Mouse (Mus musculus) embryonic facial prominence, embryonic 10.5 days (tissue): Measurements from ENCODE around the gene Mosmo. TPM values are rescaled to one million over a fixed set of nuclear protein-coding genes. Genes with fewer than 3 reads are reported as not detected.

Experiments used
- DNase-seq: peaks from one replicate; pipeline ENCODE4 v3.0.0-alpha.2; 2017; ENCODE audit warnings: low spot score
- H3K27ac ChIP-seq: fragments of 300-500 bp; sonication (generic); replicated peaks from 2 replicates; pipeline ENCODE4 v1.5.1; 2016; ENCODE audit warnings: mild to moderate bottlenecking
- H3K27me3 ChIP-seq: fragments of 300-500 bp; sonication (generic); replicated peaks from 2 replicates; pipeline ENCODE4 v1.6.1; 2016; ENCODE audit warnings: low read depth, mild to moderate bottlenecking; ENCODE audit not compliant: poor library complexity, severe bottlenecking
- H3K36me3 ChIP-seq: fragments of 300-500 bp; sonication (generic); replicated peaks from 2 replicates; pipeline ENCODE4 v1.6.1; 2016; ENCODE audit warnings: mild to moderate bottlenecking, moderate library complexity
- H3K4me1 ChIP-seq: fragments of 300-500 bp; sonication (generic); 2 replicates; pipeline ENCODE4 v1.6.1; 2016
- H3K4me3 ChIP-seq: fragments of 300-500 bp; sonication (generic); 2 replicates; pipeline ENCODE4 v1.5.1; 2016; ENCODE audit warnings: mild to moderate bottlenecking, moderate library complexity
- H3K9me3 ChIP-seq: fragments of 300-500 bp; sonication (generic); 2 replicates; pipeline ENCODE4 v1.6.1; 2016; ENCODE audit warnings: mild to moderate bottlenecking
- WGBS: fragments of 180-500 bp; shearing (Covaris S2); methylation state at CpG from one replicate; pipeline ENCODE4 v1.1.7; 2016; 5-methylcytosine and 5-hydroxymethylcytosine counted together
- polyA plus RNA-seq: library from polyadenylated mRNA; unstranded; fragments of >200 nt; fragmentation: Nextera tagmentation; extraction: Ambion mirVana; gene quantifications from 2 replicates; pipeline ENCODE4 v1.2.1, GENCODE M21; 2016

Mosmo gene
- polyA plus RNA-seq, 1 experiment from 2014 or later: 15.1 TPM

- no peaks in the 10 kb centered on the region for H3K36me3 ChIP-seq
- no peak overlapping the region for H3K27ac ChIP-seq
- H3K27me3 ChIP-seq: no peaks in the 10 kb centered on the region
- no peak for DNase-seq
- 65% methylated on average over 8 of the region's 8 CpGs for WGBS
- H3K9me3 ChIP-seq: no peaks in the 10 kb centered on the region
- peaks cover 26% of the 10 kb centered on the region for H3K4me1 ChIP-seq
- H3K4me3 ChIP-seq: peak overlapping the region; percentile 95
These were observed 1.6 kb downstream of the Mosmo start for GRCm38 (mm10) chr7:120679023-120679422.

- 88% methylated on average over 4 of the region's 4 CpGs for WGBS
- no peaks in the 10 kb centered on the region for H3K9me3 ChIP-seq
- H3K36me3 ChIP-seq: no peaks in the 10 kb centered on the region
- H3K27me3 ChIP-seq: no peaks in the 10 kb centered on the region
- no peak overlapping the region for H3K27ac ChIP-seq
- no peak for DNase-seq
- H3K4me1 ChIP-seq: peaks cover 18% of the 10 kb centered on the region
- H3K4me3 ChIP-seq: no peak overlapping the region
These were observed 4.6 kb downstream of the Mosmo start for GRCm38 (mm10) chr7:120682002-120682401.

- H3K9me3 ChIP-seq: no peaks in the 10 kb centered on the region
- no peak for DNase-seq
- 89% methylated on average over 2 of the region's 2 CpGs for WGBS
These were observed 7.3 kb downstream of the Mosmo start for GRCm38 (mm10) chr7:120684731-120685161.

GRCm38 (mm10) chr7:120685227-120685626 lies 7.8 kb downstream of the Mosmo start:
- WGBS: 93% methylated on average over 6 of the region's 6 CpGs
- H3K9me3 ChIP-seq: no peaks in the 10 kb centered on the region
- no peak overlapping the region for H3K27ac ChIP-seq
- no peak overlapping the region for H3K4me3 ChIP-seq
- H3K4me1 ChIP-seq: no peaks in the 10 kb centered on the region
- H3K27me3 ChIP-seq: no peaks in the 10 kb centered on the region
- H3K36me3 ChIP-seq: peaks cover under 1% of the 10 kb centered on the region
- no peak for DNase-seq

More at GRCm38 (mm10) chr7:120684731-120685161, 7.3 kb downstream of the Mosmo start:
- Histone ChIP-seq H3K27me3 (no peaks in the 10 kb centered on the region), H3K36me3 (no peaks in the 10 kb centered on the region), H3K4me1 (no peaks in the 10 kb centered on the region), H3K4me3 (no peak overlapping the region), H3K27ac (no peak overlapping the region)

- Histone ChIP-seq H3K27me3 (no peaks in the 10 kb centered on the region), H3K36me3 (peaks cover 23% of the 10 kb centered on the region), H3K4me1 (peaks cover 4% of the 10 kb centered on the region; the same call in 1 of the 2 replicates), H3K27ac (no peak overlapping the region), H3K4me3 (no peak overlapping the region), H3K9me3 (no peaks in the 10 kb centered on the region)
- 65% methylated on average over 4 of the region's 4 CpGs for WGBS
- DNase-seq: no peak
These were observed 13.2 kb downstream of the Mosmo start for GRCm38 (mm10) chr7:120690634-120691033.

GRCm38 (mm10) chr7:120693831-120694375 lies 16.5 kb downstream of the Mosmo start:
- H3K27ac ChIP-seq: no peak overlapping the region
- peaks cover 4% of the 10 kb centered on the region; the same call in 1 of the 2 replicates for H3K4me1 ChIP-seq
- no peaks in the 10 kb centered on the region for H3K27me3 ChIP-seq
- no peaks in the 10 kb centered on the region for H3K9me3 ChIP-seq
- peaks cover 35% of the 10 kb centered on the region for H3K36me3 ChIP-seq
- WGBS: 95% methylated on average over 5 of the region's 5 CpGs
- DNase-seq: no peak
- no peak overlapping the region for H3K4me3 ChIP-seq

- Histone ChIP-seq H3K27me3 (no peaks in the 10 kb centered on the region), H3K9me3 (no peaks in the 10 kb centered on the region), H3K4me1 (peaks cover 4% of the 10 kb centered on the region; the same call in 1 of the 2 replicates), H3K36me3 (peaks cover 35% of the 10 kb centered on the region), H3K27ac (no peak overlapping the region), H3K4me3 (no peak overlapping the region)
- 34% methylated on average over 6 of the region's 6 CpGs for WGBS
- no peak for DNase-seq
These were observed 17.8 kb downstream of the Mosmo start for GRCm38 (mm10) chr7:120695196-120695595.

GRCm38 (mm10) chr7:120695641-120696040 lies 18.2 kb downstream of the Mosmo start:
- WGBS: 57% methylated on average over 1 of the region's 1 CpGs
- Histone ChIP-seq H3K9me3 (no peaks in the 10 kb centered on the region), H3K4me1 (peaks cover 4% of the 10 kb centered on the region; the same call in 1 of the 2 replicates), H3K4me3 (no peak overlapping the region), H3K36me3 (peaks cover 30% of the 10 kb centered on the region), H3K27me3 (no peaks in the 10 kb centered on the region), H3K27ac (no peak overlapping the region)
- DNase-seq: no peak

- peaks cover 4% of the 10 kb centered on the region; the same call in 1 of the 2 replicates for H3K4me1 ChIP-seq
- H3K36me3 ChIP-seq: peaks cover 23% of the 10 kb centered on the region
- no peak overlapping the region for H3K27ac ChIP-seq
- WGBS: 88% methylated on average over 2 of the region's 2 CpGs
- H3K9me3 ChIP-seq: no peaks in the 10 kb centered on the region
- H3K4me3 ChIP-seq: no peak overlapping the region
- no peak for DNase-seq
- no peaks in the 10 kb centered on the region for H3K27me3 ChIP-seq
These were observed 18.9 kb downstream of the Mosmo start for GRCm38 (mm10) chr7:120696331-120696730.

GRCm38 (mm10) chr7:120699586-120699985 lies 22.2 kb downstream of the Mosmo start:
- H3K27ac ChIP-seq: no peak overlapping the region
- DNase-seq: no peak
- peaks cover 12% of the 10 kb centered on the region for H3K36me3 ChIP-seq
- H3K27me3 ChIP-seq: no peaks in the 10 kb centered on the region
- WGBS: 90% methylated on average over 6 of the region's 6 CpGs
- no peaks in the 10 kb centered on the region for H3K9me3 ChIP-seq
- peaks cover 4% of the 10 kb centered on the region; the same call in 1 of the 2 replicates for H3K4me1 ChIP-seq
- H3K4me3 ChIP-seq: no peak overlapping the region

GRCm38 (mm10) chr7:120703888-120704287 lies 26.5 kb downstream of the Mosmo start:
- H3K4me1 ChIP-seq: no peaks in the 10 kb centered on the region
- H3K27me3 ChIP-seq: no peaks in the 10 kb centered on the region
- H3K9me3 ChIP-seq: no peaks in the 10 kb centered on the region
- DNase-seq: no peak
- H3K27ac ChIP-seq: no peak overlapping the region
- H3K4me3 ChIP-seq: no peak overlapping the region
- H3K36me3 ChIP-seq: no peaks in the 10 kb centered on the region
- WGBS: 90% methylated on average over 3 of the region's 3 CpGs

- 92% methylated on average over 2 of the region's 2 CpGs for WGBS
- no peaks in the 10 kb centered on the region for H3K4me1 ChIP-seq
- H3K9me3 ChIP-seq: no peaks in the 10 kb centered on the region
- H3K36me3 ChIP-seq: peaks cover 12% of the 10 kb centered on the region
- no peak for DNase-seq
- no peak overlapping the region for H3K27ac ChIP-seq
- no peak overlapping the region for H3K4me3 ChIP-seq
- no peaks in the 10 kb centered on the region for H3K27me3 ChIP-seq
These were observed 34.7 kb downstream of the Mosmo start for GRCm38 (mm10) chr7:120712071-120712470.

- WGBS: 92% methylated on average over 2 of the region's 2 CpGs
- H3K36me3 ChIP-seq: peaks cover 12% of the 10 kb centered on the region
- no peaks in the 10 kb centered on the region for H3K9me3 ChIP-seq
These were observed 35.8 kb downstream of the Mosmo start for GRCm38 (mm10) chr7:120713225-120713624.

More at GRCm38 (mm10) chr7:120713225-120713624, 35.8 kb downstream of the Mosmo start:
- Histone ChIP-seq H3K27me3 (no peaks in the 10 kb centered on the region), H3K4me1 (no peaks in the 10 kb centered on the region), H3K27ac (no peak overlapping the region), H3K4me3 (no peak overlapping the region)
- DNase-seq: no peak
